Mouse (Mus musculus) kidney, adult 2 months (tissue): ENCODE data around the gene Trak1. TPM values are rescaled to one million over a fixed set of nuclear protein-coding genes. Genes with fewer than 3 reads are reported as not detected.
A peak's percentile ranks its signal among the peaks of the same experiment; 100 is the strongest.

ENCODE experiments used
- DNase-seq: peaks from one replicate; pipeline ENCODE4 v3.0.0; 2021
- H3K27ac ChIP-seq: fragments of 200-500 bp; 2 replicates; pipeline ENCODE4 v1.5.1; 2012; ENCODE audit warnings: low read depth, low read length, control low read depth, inconsistent platforms; ENCODE audit not compliant: insufficient read depth
- H3K27me3 ChIP-seq: fragments of 200-500 bp; replicated peaks from 2 replicates; pipeline ENCODE4 v1.6.1; 2012; ENCODE audit warnings: mild to moderate bottlenecking, moderate library complexity, low read length, inconsistent platforms; ENCODE audit not compliant: control insufficient read depth, insufficient read depth
- H3K36me3 ChIP-seq: fragments of 200-500 bp; 2 replicates; pipeline ENCODE4 v1.6.1; 2012; ENCODE audit warnings: mild to moderate bottlenecking, moderate library complexity, low read length, inconsistent platforms; ENCODE audit not compliant: control insufficient read depth, insufficient read depth
- H3K4me1 ChIP-seq: fragments of 200-500 bp; 2 replicates; pipeline ENCODE4 v1.6.1; 2011; ENCODE audit warnings: low read length; ENCODE audit not compliant: control insufficient read depth, insufficient read depth
- H3K4me3 ChIP-seq: fragments of 200-500 bp; 2 replicates; pipeline ENCODE4 v1.5.1; 2011; ENCODE audit warnings: mild to moderate bottlenecking, low read depth, low read length, control low read depth; ENCODE audit not compliant: insufficient read depth
- CTCF ChIP-seq: fragments of 200-500 bp; conservative IDR thresholded peaks from 2 replicates; pipeline ENCODE4 v1.5.1; 2011; ENCODE audit warnings: low read depth, mild to moderate bottlenecking, control low read depth, low read length, moderate library complexity, mixed read lengths; ENCODE audit not compliant: insufficient read depth, insufficient read length
- POLR2A ChIP-seq: fragments of 200-500 bp; IDR thresholded peaks from one replicate; pipeline ENCODE4 v1.6.1; 2011; ENCODE audit warnings: low read depth, low read length, control low read depth
- WGBS: fragments of 180-500 bp; shearing (Covaris S2); methylation state at CpG from one replicate; pipeline ENCODE4 v1.1.7; 2018; 5-methylcytosine and 5-hydroxymethylcytosine counted together
- polyA plus RNA-seq: library from polyadenylated mRNA; depleted of rRNA; stranded (reverse); fragments of >200 nt; gene quantifications from 2 replicates; pipeline ENCODE4 v1.2.3, GENCODE M21; 2012

The Trak1 gene
- polyA plus RNA-seq, 1 experiment: 65.1 TPM

DNA sequence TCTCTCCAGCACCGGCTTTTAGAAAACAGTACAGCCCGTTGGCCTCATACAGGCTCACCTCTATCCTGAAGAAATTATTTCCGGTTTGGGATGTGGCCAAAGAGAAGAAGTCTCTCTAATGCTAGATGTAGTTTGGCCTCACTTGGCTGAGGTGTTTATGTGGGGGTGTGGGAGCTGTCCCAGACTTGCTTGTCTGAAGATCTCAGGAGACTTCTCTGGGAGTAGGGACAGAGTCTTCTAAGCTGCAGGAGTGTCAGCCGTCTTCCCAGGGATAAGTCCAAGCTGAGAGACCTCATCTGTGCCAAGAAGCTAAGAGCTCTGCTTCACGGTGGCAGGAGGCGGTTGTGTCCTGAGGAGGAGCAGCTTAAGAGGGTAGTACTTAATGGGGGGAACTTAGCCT lies 5.8 kb downstream of the Trak1 start:
- no peak overlapping the region for H3K27ac ChIP-seq
- DNase-seq: peak; percentile 58
- peaks cover 43% of the 10 kb centered on the region for H3K4me1 ChIP-seq
- H3K27me3 ChIP-seq: no peaks in the 10 kb centered on the region
- no peak for TF ChIP-seq CTCF
- WGBS: 38% methylated on average over 6 of the region's 6 CpGs
- no peak overlapping the region for H3K4me3 ChIP-seq
- H3K36me3 ChIP-seq: no peaks in the 10 kb centered on the region

DNA sequence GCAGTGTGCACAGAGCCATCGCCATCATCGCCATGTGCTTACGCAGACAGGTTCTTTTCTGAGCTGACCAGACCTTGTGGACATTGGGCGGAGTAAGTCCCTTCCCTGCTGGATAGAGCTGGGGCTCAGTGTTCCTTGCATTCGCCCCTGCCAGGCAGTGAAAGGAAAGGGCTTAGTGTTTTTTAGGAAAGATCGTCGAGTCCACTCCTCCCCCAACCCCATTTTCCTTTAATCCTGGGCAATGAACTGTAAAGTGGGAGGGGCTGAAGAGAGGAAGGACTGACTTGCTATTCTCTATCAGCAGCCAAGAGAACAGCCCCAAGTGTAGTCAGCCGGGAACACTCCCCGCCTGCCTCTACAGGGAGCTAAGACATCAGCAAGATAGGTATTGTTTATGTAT lies 6.4 kb downstream of the Trak1 start:
- TF ChIP-seq CTCF (no peak), POLR2A (no peak)
- no peaks in the 10 kb centered on the region for H3K27me3 ChIP-seq
- peaks cover 41% of the 10 kb centered on the region for H3K4me1 ChIP-seq
- H3K4me3 ChIP-seq: no peak overlapping the region
- DNase-seq: peak; percentile 71
- WGBS: 40% methylated on average over 9 of the region's 9 CpGs
- no peaks in the 10 kb centered on the region for H3K36me3 ChIP-seq
- no peak overlapping the region for H3K27ac ChIP-seq

DNA sequence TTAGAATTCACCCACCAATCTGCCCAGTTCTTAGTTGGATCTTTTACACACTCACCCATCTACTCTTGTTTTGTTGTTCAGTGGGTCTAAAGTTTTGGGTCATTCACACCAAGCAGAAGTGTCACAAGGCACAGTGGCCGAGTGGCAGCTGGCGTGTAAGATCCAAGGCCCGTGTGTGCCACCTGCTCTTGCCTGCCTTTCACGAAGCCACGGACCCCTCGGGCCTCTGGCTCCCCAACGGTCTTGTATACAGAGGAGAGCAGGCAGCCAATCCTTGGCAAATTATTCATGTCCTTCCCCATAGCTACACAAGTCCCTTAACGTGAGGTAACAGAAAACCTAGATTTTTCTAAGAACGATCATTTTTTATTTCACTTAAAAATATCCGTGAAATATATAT lies 7.2 kb downstream of the Trak1 start:
- no peak for DNase-seq
- TF ChIP-seq POLR2A (no peak), CTCF (no peak)
- WGBS: 83% methylated on average over 10 of the region's 10 CpGs
- H3K36me3 ChIP-seq: no peaks in the 10 kb centered on the region
- no peaks in the 10 kb centered on the region for H3K27me3 ChIP-seq
- no peak overlapping the region for H3K27ac ChIP-seq
- H3K4me1 ChIP-seq: peaks cover 37% of the 10 kb centered on the region
- H3K4me3 ChIP-seq: no peak overlapping the region

DNA sequence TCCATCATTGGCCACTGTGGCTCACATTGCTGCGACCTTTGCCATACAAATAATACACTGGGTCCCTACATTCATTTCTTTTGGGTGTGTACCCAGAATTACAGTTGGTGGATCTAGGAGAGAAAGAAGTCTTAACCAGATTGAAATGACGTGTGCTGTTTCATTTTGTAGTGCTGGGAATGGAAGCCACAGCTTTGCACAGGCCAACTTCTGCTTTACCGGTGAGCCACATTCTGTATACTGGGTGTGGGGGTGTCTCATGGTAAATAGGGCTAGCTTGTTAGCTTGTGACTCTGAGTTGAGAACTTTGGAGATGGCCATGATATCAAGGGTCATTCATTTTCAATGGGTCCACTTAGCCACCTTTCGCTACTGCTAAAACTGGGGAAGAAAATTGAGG lies 8.2 kb downstream of the Trak1 start:
- H3K4me1 ChIP-seq: peaks cover 30% of the 10 kb centered on the region
- no peak overlapping the region for H3K27ac ChIP-seq
- TF ChIP-seq CTCF: no peak
- TF ChIP-seq POLR2A: no peak
- no peak overlapping the region for H3K4me3 ChIP-seq
- H3K27me3 ChIP-seq: no peaks in the 10 kb centered on the region
- no peak for DNase-seq
- WGBS: 94% methylated on average over 4 of the region's 4 CpGs
- no peaks in the 10 kb centered on the region for H3K36me3 ChIP-seq

DNA sequence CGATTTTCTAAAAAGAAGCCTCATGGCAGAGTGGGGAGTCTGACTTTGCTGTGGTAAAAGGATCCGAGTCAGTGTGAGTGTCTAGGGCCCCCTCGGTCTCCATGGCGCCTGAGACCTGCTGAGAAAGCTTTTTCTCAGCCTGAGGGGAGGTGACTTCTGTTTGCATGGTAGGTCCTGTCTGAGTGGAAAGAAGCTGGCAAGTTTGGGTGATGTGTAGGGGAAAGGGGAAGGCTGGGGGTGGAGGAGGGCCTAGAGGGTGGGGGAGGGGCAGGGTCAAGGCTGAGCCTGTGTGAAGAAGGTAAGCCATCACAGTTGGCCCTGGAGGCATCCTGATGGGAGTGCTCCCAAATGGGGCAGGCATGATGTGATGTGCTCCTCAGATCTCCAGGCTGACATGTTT lies 12.0 kb downstream of the Trak1 start:
- Histone ChIP-seq H3K4me1 (peaks cover 22% of the 10 kb centered on the region), H3K36me3 (no peaks in the 10 kb centered on the region), H3K27me3 (no peaks in the 10 kb centered on the region), H3K27ac (no peak overlapping the region), H3K4me3 (no peak overlapping the region)
- no peak for DNase-seq
- WGBS: 69% methylated on average over 4 of the region's 4 CpGs
- TF ChIP-seq POLR2A (no peak), CTCF (no peak)

DNA sequence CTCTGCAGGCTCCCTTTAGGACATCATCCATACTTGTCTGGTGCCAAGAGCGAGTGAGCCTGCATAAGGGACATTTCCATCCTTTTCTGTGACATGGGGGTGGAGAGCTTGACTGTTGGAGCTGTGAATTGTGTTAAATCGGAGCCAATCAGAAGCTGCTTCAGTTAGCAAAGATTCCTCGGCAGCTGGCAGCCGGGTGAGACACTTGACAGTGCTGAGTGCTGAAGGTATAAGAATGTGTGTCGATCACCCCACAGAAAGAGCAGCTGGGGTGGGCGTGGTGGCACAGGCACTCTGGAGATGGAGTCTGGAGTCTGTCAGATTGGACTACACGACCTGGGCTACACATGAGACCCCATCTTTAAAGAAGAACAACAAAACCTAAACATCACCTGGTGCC lies 13.2 kb downstream of the Trak1 start:
- DNase-seq: no peak
- Histone ChIP-seq H3K36me3 (no peaks in the 10 kb centered on the region), H3K4me3 (no peak overlapping the region), H3K27me3 (no peaks in the 10 kb centered on the region), H3K27ac (no peak overlapping the region), H3K4me1 (peaks cover 25% of the 10 kb centered on the region)
- TF ChIP-seq POLR2A (no peak), CTCF (no peak)
- WGBS: 85% methylated on average over 7 of the region's 7 CpGs

DNA sequence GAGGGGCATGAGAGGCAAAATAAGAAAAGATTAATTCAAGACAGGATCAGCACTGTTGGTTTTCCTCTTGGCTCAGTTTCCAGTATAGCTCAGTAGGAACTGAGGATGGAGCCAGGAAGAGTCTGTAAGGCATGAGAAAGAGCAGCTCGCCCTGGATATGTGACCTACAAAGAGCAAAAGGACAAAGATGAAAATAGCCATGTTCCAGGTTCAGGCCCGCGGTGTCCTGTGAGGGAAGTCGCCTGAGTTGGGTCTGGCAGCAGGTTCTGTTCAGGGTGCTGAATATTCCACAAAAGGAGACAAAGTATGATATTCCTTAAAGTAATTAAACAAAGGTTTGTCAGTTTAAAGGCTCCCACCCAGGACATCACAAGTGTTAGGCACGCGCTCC lies 14.5 kb downstream of the Trak1 start:
- TF ChIP-seq POLR2A (no peak), CTCF (no peak)
- H3K36me3 ChIP-seq: no peaks in the 10 kb centered on the region
- H3K4me3 ChIP-seq: no peak overlapping the region
- peaks cover 28% of the 10 kb centered on the region for H3K4me1 ChIP-seq
- H3K27me3 ChIP-seq: no peaks in the 10 kb centered on the region
- no peak overlapping the region for H3K27ac ChIP-seq
- peak; percentile 54 for DNase-seq
- 28% methylated on average over 6 of the region's 6 CpGs for WGBS
